Mouse (Mus musculus) heart, postnatal 0 days (tissue): ENCODE data around the gene Ppp1r27.

Experiments
- CTCF ChIP-seq: IDR thresholded peaks from 2 replicates; pipeline ENCODE4 v1.5.1; 2016; ENCODE audit warnings: antibody characterized with exemption, control low read depth, low read depth
- EP300 ChIP-seq: IDR thresholded peaks from 2 replicates; pipeline ENCODE4 v1.6.1; 2016; ENCODE audit warnings: antibody characterized with exemption, low read depth

GRCm38 (mm10) chr11:120520967-120521540 is 29.9 kb downstream of the Ppp1r27 start:
- TF ChIP-seq CTCF (no peak), EP300 (no peak)
